Mouse (Mus musculus) erythroblast, embryonic 14.5 days (primary cell): ENCODE data around the gene Rtn4rl1. TPM values are rescaled to one million over a fixed set of nuclear protein-coding genes. Genes with fewer than 3 reads are reported as not detected.

Experiments
- H3K27me3 ChIP-seq: 2 replicates; pipeline ENCODE4 v1.6.1; 2012; ENCODE audit warnings: inconsistent platforms; ENCODE audit not compliant: control insufficient read depth
- H3K36me3 ChIP-seq: 2 replicates; pipeline ENCODE4 v1.6.1; 2012; ENCODE audit warnings: mild to moderate bottlenecking, inconsistent platforms; ENCODE audit not compliant: control insufficient read depth
- H3K4me1 ChIP-seq: 2 replicates; pipeline ENCODE4 v1.6.1; 2012; ENCODE audit warnings: inconsistent platforms; ENCODE audit not compliant: control insufficient read depth
- H3K4me3 ChIP-seq: replicated peaks from 2 replicates; pipeline ENCODE3; 2012; ENCODE audit warnings: moderate library complexity, mild to moderate bottlenecking, inconsistent platforms
- H3K9me3 ChIP-seq: 2 replicates; pipeline ENCODE4 v1.6.1; 2012; ENCODE audit warnings: low read length, inconsistent platforms, mixed read lengths; ENCODE audit not compliant: control insufficient read depth
- GATA1 ChIP-seq: IDR thresholded peaks from 2 replicates; pipeline ENCODE4 v1.6.1; 2012; ENCODE audit warnings: low read length, inconsistent platforms, mixed read lengths
- TAL1 ChIP-seq: IDR thresholded peaks from 3 replicates; pipeline ENCODE4 v1.6.1; 2012; ENCODE audit warnings: low read length, inconsistent platforms, mixed read lengths
- polyA plus RNA-seq: library from polyadenylated mRNA; stranded (reverse); fragments of >175 nt; gene quantifications from 2 replicates; pipeline ENCODE4 v1.2.3, GENCODE M21; 2012

The Rtn4rl1 gene
- polyA plus RNA-seq, 1 experiment: not detected

DNA sequence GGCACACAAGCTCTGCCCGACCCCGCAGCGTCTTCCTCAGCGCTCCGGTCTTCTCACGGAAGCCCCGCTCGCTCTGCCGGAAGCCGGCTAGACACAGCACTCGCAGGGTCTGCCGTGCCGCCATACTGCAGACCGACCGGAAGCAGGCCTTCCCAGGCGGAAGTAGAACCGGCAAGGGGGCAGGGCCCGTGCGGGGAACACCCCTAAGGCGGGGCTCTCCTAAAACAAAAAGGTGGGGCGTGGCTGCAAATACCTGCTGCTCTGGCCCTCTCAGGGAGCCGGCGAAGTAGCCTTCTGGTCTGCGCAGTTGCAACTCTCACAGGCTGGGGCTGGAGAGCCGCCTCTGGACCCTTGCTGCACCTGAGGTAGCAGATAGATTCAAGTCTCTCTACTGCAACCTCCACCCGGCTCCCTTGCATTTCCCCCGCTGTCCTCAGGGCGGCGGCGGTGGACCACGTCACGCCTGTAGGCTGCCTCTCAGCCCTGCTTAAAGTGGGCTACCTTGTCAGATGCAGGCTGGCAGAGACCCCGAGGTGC, 14.8 kb upstream of the Rtn4rl1 start, which contains the start of gene Ovca2:
Ovca2 (minus strand) TSS at position 164 of the 537 bp plus-strand sequence.
- H3K36me3 ChIP-seq: peaks cover 50% of the 10 kb centered on the region
- H3K27me3 ChIP-seq: peaks cover 22% of the 10 kb centered on the region
- peaks cover 19% of the 10 kb centered on the region for H3K4me1 ChIP-seq
- no peak for TF ChIP-seq GATA1
- no peak for TF ChIP-seq TAL1
- H3K9me3 ChIP-seq: peaks cover under 1% of the 10 kb centered on the region
- H3K4me3 ChIP-seq: peak within 1 kb of the TSS; percentile 77

- Histone ChIP-seq H3K36me3 (peaks cover 51% of the 10 kb centered on the region), H3K27me3 (no peaks in the 10 kb centered on the region), H3K9me3 (no peaks in the 10 kb centered on the region), H3K4me1 (peaks cover 7% of the 10 kb centered on the region), H3K4me3 (no peak overlapping the region)
- no peak for TF ChIP-seq GATA1
- no peak for TF ChIP-seq TAL1
These were observed 9.5 kb upstream of the Rtn4rl1 start for GRCm38 (mm10) chr11:75183917-75184570.

DNA sequence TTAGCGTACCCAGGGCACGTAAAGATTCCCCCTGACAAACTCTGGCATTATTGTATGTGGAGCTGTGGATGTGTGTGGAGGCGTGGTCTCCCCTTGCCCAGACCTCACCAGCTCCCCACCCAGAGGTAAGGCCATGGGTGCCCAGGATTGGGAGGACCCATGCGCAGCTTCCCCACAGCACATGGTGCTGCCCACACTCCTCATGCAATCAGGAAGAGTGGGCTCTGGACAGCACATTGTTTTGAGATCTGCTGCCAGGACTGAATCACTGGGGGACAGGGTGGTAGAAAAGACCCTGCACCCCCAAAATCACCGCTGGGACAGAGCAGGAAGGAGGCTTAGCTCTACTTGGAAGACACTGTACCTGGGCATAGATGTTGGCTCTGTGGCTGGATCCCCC, 9.0 kb upstream of the Rtn4rl1 start:
- H3K4me3 ChIP-seq: no peak overlapping the region
- no peak for TF ChIP-seq GATA1
- no peak for TF ChIP-seq TAL1
- no peaks in the 10 kb centered on the region for H3K27me3 ChIP-seq
- H3K9me3 ChIP-seq: no peaks in the 10 kb centered on the region
- peaks cover 51% of the 10 kb centered on the region for H3K36me3 ChIP-seq
- H3K4me1 ChIP-seq: peaks cover 11% of the 10 kb centered on the region

DNA sequence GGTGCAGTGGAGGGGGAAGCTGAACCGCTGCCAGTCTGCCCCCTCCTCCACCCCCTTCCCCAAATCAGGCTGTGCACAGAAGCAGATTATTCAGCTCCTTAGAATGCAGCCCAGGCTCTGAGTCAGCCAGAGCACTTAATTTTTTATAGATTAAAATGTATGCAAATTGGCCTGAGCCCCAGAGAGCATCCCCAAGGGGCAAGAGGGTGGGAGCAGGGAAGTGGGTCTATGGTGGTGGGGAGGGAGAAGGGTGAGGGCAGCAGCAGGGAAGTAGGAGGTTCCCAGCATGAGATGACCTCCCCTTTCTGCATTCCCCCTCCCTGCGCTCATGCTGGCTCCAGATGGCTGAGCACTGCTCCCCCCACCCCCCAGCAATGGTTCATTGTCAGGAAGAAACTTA, 8.6 kb upstream of the Rtn4rl1 start:
- Histone ChIP-seq H3K27me3 (no peaks in the 10 kb centered on the region), H3K4me3 (no peak overlapping the region)

GRCm38 (mm10) chr11:75189713-75190370, 3.7 kb upstream of the Rtn4rl1 start:
- Histone ChIP-seq H3K36me3 (peaks cover 5% of the 10 kb centered on the region), H3K4me3 (peak overlapping the region; percentile 85), H3K27me3 (peaks cover 44% of the 10 kb centered on the region), H3K9me3 (peaks cover 14% of the 10 kb centered on the region; the same call in 1 of the 2 replicates), H3K4me1 (peaks cover 48% of the 10 kb centered on the region)
- no peak for TF ChIP-seq TAL1
- TF ChIP-seq GATA1: no peak

More for the DNA sequence above, 8.6 kb upstream of the Rtn4rl1 start:
- peaks cover 15% of the 10 kb centered on the region for H3K4me1 ChIP-seq
- TF ChIP-seq GATA1 (no peak), TAL1 (no peak)
- peaks cover 51% of the 10 kb centered on the region for H3K36me3 ChIP-seq
- H3K9me3 ChIP-seq: no peaks in the 10 kb centered on the region

GRCm38 (mm10) chr11:75190371-75190724, 3.2 kb upstream of the Rtn4rl1 start:
- peaks cover under 1% of the 10 kb centered on the region for H3K36me3 ChIP-seq
- peaks cover 49% of the 10 kb centered on the region for H3K27me3 ChIP-seq
- peak overlapping the region; percentile 85 for H3K4me3 ChIP-seq
- no peak for TF ChIP-seq GATA1
- peaks cover 50% of the 10 kb centered on the region for H3K4me1 ChIP-seq
- peaks cover 18% of the 10 kb centered on the region; the same call in 1 of the 2 replicates for H3K9me3 ChIP-seq

DNA sequence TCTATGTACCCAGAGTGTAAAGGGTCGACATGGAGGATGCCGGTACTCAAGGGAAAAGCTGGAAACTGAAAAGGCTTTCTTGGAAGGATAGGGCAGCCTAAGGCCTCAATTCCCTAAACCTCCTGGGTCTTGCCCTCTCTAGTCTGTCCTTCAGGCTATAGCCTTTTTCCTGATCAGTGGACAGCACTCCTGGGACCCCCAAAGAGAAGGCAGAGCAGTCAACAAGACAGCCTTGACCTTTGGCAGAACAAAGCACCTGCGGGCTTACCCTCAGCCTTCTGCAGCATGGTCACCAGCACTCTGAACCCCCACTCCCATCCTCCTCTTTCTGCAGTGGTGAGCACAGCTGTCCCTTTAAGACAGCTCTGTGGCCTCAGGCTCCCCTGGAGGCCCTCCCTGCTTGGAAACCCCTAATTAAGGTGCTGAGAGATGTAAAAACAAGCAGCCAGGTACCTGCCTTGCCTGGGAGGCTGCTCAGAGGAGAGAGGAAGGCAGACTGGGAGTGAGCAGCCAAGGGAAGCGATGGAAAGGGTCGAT, 2.6 kb upstream of the Rtn4rl1 start, which contains the start of gene Dph1:
Dph1 (minus strand) TSS at position 337 of the 537 bp plus-strand sequence.
- H3K4me1 ChIP-seq: peaks cover 50% of the 10 kb centered on the region
- H3K4me3 ChIP-seq: peak within 1 kb of the TSS; percentile 85
- H3K27me3 ChIP-seq: peaks cover 55% of the 10 kb centered on the region
- TF ChIP-seq GATA1 (no peak), TAL1 (no peak)
- H3K9me3 ChIP-seq: peaks cover 18% of the 10 kb centered on the region; the same call in 1 of the 2 replicates
- H3K36me3 ChIP-seq: no peaks in the 10 kb centered on the region

- Histone ChIP-seq H3K4me3 (no peak overlapping the region), H3K27me3 (peaks cover 64% of the 10 kb centered on the region), H3K36me3 (no peaks in the 10 kb centered on the region), H3K9me3 (peaks cover 18% of the 10 kb centered on the region; the same call in 1 of the 2 replicates), H3K4me1 (peaks cover 50% of the 10 kb centered on the region)
- no peak for TF ChIP-seq GATA1
- TF ChIP-seq TAL1: no peak
These were observed 1.7 kb upstream of the Rtn4rl1 start for GRCm38 (mm10) chr11:75191841-75192240.
